Mouse (Mus musculus) MEL (cell line): ENCODE measurements at regions not wholly inside any gene's neighbourhood (a gene's known extent, or its start where the extent isn't known, plus 50 kb on each side); places are given as distances from the start of the nearest gene placed in this dataset.

Experiments used
- DNase-seq: peaks from one replicate; pipeline ENCODE4 v3.0.0; 2011; ENCODE audit warnings: low read depth, low spot score
- H3K27ac ChIP-seq: 2 replicates; pipeline ENCODE4 v1.5.1; 2012; ENCODE audit warnings: low read depth, mild to moderate bottlenecking, control low read depth, low read length, moderate library complexity; ENCODE audit not compliant: control insufficient read depth
- H3K27me3 ChIP-seq, 2 experiments: fragments of 150-350 bp in 1 of 2; sonication (generic) in 1 of 2; 2 replicates each; pipeline ENCODE4 v1.6.1; 2012; ENCODE audit warnings: low read length in 2 of 2, mild to moderate bottlenecking in 2 of 2, improper control_type of control experiment in 1 of 2, moderate library complexity in 1 of 2; ENCODE audit not compliant: insufficient read depth in 2 of 2, control insufficient read depth in 1 of 2
- H3K36me3 ChIP-seq, 2 experiments: 2 replicates each; pipeline ENCODE4 v1.6.1; 2012 to 2014; ENCODE audit warnings: low read length in 2 of 2, improper control_type of control experiment in 1 of 2, inconsistent platforms in 1 of 2, mild to moderate bottlenecking in 1 of 2; ENCODE audit not compliant: insufficient read depth in 2 of 2, control insufficient read depth in 1 of 2
- H3K4me1 ChIP-seq, 2 experiments: fragments of 150-350 bp in 1 of 2; sonication (generic) in 1 of 2; 2 replicates each; pipeline ENCODE4 v1.6.1; 2012; ENCODE audit warnings: low read length in 2 of 2, improper control_type of control experiment in 1 of 2, mild to moderate bottlenecking in 1 of 2; ENCODE audit not compliant: insufficient read depth in 2 of 2, control insufficient read depth in 1 of 2
- H3K4me3 ChIP-seq, 2 experiments: fragments of 150-350 bp in 1 of 2; sonication (generic) in 1 of 2; 2 replicates each; pipeline ENCODE4 v1.5.1; 2012; ENCODE audit warnings: low read depth in 2 of 2, low read length in 2 of 2, mild to moderate bottlenecking in 2 of 2, moderate library complexity in 2 of 2, control low read depth in 1 of 2, improper control_type of control experiment in 1 of 2; ENCODE audit not compliant: control insufficient read depth in 1 of 2, insufficient read depth in 1 of 2
- H3K79me2 ChIP-seq: 2 replicates; pipeline ENCODE4 v1.6.1; 2012; ENCODE audit warnings: mild to moderate bottlenecking, low read length, moderate library complexity; ENCODE audit not compliant: control insufficient read depth, poor library complexity, insufficient read depth
- H3K9ac ChIP-seq: 2 replicates; pipeline ENCODE4 v1.6.1; 2012; ENCODE audit warnings: low read depth, mild to moderate bottlenecking, control low read depth, low read length, moderate library complexity; ENCODE audit not compliant: control insufficient read depth, poor library complexity, severe bottlenecking
- H3K9me3 ChIP-seq: fragments of 150-350 bp; sonication (generic); replicated peaks from 2 replicates; pipeline ENCODE4 v1.6.1; 2012; ENCODE audit warnings: mild to moderate bottlenecking, low read length, improper control_type of control experiment, moderate library complexity; ENCODE audit not compliant: insufficient read depth
- CHD1 ChIP-seq: IDR thresholded peaks from 2 replicates; pipeline ENCODE4 v1.6.1; 2012; ENCODE audit warnings: low read depth, mild to moderate bottlenecking, inconsistent platforms, low read length, improper control_type of control experiment
- ELF1 ChIP-seq: IDR thresholded peaks from 2 replicates; pipeline ENCODE4 v1.6.1; 2014; ENCODE audit warnings: low read depth, mild to moderate bottlenecking, inconsistent platforms, low read length, improper control_type of control experiment, moderate library complexity
- EP300 ChIP-seq, 2 experiments: IDR thresholded peaks; 2 replicates each; pipeline ENCODE4 v1.6.1; 2011; ENCODE audit warnings: improper control_type of control experiment in 2 of 2, low read length in 2 of 2, low read depth in 1 of 2, mild to moderate bottlenecking in 1 of 2
- GATA1 ChIP-seq: IDR thresholded peaks from 2 replicates; pipeline ENCODE4 v1.6.1; 2011; ENCODE audit warnings: low read depth, low read length, improper control_type of control experiment
- MAFK ChIP-seq: IDR thresholded peaks from 2 replicates; pipeline ENCODE4 v1.6.1; 2011; ENCODE audit warnings: low read depth, mild to moderate bottlenecking, low read length, improper control_type of control experiment, borderline replicate concordance
- MEF2A ChIP-seq: IDR thresholded peaks from 2 replicates; pipeline ENCODE4 v1.6.1; 2014; ENCODE audit warnings: low read depth, mild to moderate bottlenecking, inconsistent platforms, low read length, improper control_type of control experiment; ENCODE audit not compliant: poor library complexity, insufficient replicate concordance, severe bottlenecking; ENCODE audit errors: extremely low read depth
- MYC ChIP-seq: IDR thresholded peaks from 2 replicates; pipeline ENCODE4 v1.6.1; 2011; ENCODE audit warnings: low read depth, mild to moderate bottlenecking, low read length, improper control_type of control experiment, moderate library complexity
- POLR2AphosphoS2 ChIP-seq: IDR thresholded peaks from 2 replicates; pipeline ENCODE4 v1.6.1; 2011; ENCODE audit warnings: low read length, improper control_type of control experiment
- RCOR1 ChIP-seq: IDR thresholded peaks from 2 replicates; pipeline ENCODE4 v1.6.1; 2012; ENCODE audit warnings: low read depth, mild to moderate bottlenecking, inconsistent platforms, low read length, improper control_type of control experiment
- SMC3 ChIP-seq: IDR thresholded peaks from 2 replicates; pipeline ENCODE4 v1.6.1; 2011; ENCODE audit warnings: low read depth, low read length, improper control_type of control experiment
- TAL1 ChIP-seq: IDR thresholded peaks from 2 replicates; pipeline ENCODE4 v1.6.1; 2012; ENCODE audit warnings: mild to moderate bottlenecking, inconsistent platforms, low read length, moderate library complexity, mixed read lengths
- TBP ChIP-seq: IDR thresholded peaks from 2 replicates; pipeline ENCODE4 v1.8.0; 2011; ENCODE audit warnings: low read depth, low read length, improper control_type of control experiment
- USF1 ChIP-seq: IDR thresholded peaks from 2 replicates; pipeline ENCODE4 v1.6.1; 2014; ENCODE audit warnings: low read depth, mild to moderate bottlenecking, inconsistent platforms, low read length, improper control_type of control experiment, moderate library complexity
- USF2 ChIP-seq, 2 experiments: IDR thresholded peaks; 2 replicates each; pipeline ENCODE4 v1.6.1; 2011 to 2012; ENCODE audit warnings: improper control_type of control experiment in 2 of 2, low read length in 2 of 2, borderline replicate concordance in 1 of 2, inconsistent platforms in 1 of 2, low read depth in 1 of 2, mild to moderate bottlenecking in 1 of 2; ENCODE audit not compliant: insufficient read depth in 1 of 2
- ZMIZ1 ChIP-seq: IDR thresholded peaks from 2 replicates; pipeline ENCODE4 v1.6.1; 2012; ENCODE audit warnings: low read depth, mild to moderate bottlenecking, inconsistent platforms, low read length, improper control_type of control experiment, moderate library complexity
- ZNF384 ChIP-seq: IDR thresholded peaks from 2 replicates; pipeline ENCODE4 v1.6.1; 2012; ENCODE audit warnings: low read depth, mild to moderate bottlenecking, inconsistent platforms, low read length, improper control_type of control experiment

- Histone ChIP-seq H3K27ac (no peak overlapping the region), H3K27me3 (no peaks in the 10 kb centered on the region), H3K9ac (no peak overlapping the region), H3K9me3 (no peaks in the 10 kb centered on the region), H3K36me3 (no peaks in the 10 kb centered on the region), H3K4me3 (no peak overlapping the region), H3K79me2 (no peaks in the 10 kb centered on the region), H3K4me1 (no peaks in the 10 kb centered on the region)
- TF ChIP-seq TAL1 (no peak), MEF2A (no peak), GATA1 (no peak), SMC3 (no peak), USF2 (IDR thresholded peaks at IDR 0.05; ENCODE audit: borderline replicate concordance in 1 of 2, insufficient read depth in 1 of 2, low read depth in 1 of 2, low read length in 2 of 2) (no peak), POLR2AphosphoS2 (no peak), MYC (no peak), TBP (no peak), RCOR1 (no peak), ZMIZ1 (no peak), EP300 (IDR thresholded peaks at IDR 0.05; ENCODE audit: low read depth in 1 of 2, low read length in 2 of 2) (no peak)
- DNase-seq = no peak
These were observed 1540.3 kb upstream of the Slc10a2 start for GRCm38 (mm10) chr8:6645287-6645957.

GRCm38 (mm10) chr8:6644396-6644795 is 1539.2 kb upstream of the Slc10a2 start:
- no peak overlapping the region for H3K4me3 ChIP-seq
- no peaks in the 10 kb centered on the region for H3K27me3 ChIP-seq
- DNase-seq = no peak
- H3K9ac ChIP-seq = no peak overlapping the region
- no peak overlapping the region for H3K27ac ChIP-seq
- no peaks in the 10 kb centered on the region for H3K79me2 ChIP-seq
- no peaks in the 10 kb centered on the region for H3K4me1 ChIP-seq
- no peaks in the 10 kb centered on the region for H3K36me3 ChIP-seq
- no peaks in the 10 kb centered on the region for H3K9me3 ChIP-seq
- TF ChIP-seq ZNF384 = no peak
- no peak for TF ChIP-seq MAFK
- TF ChIP-seq CHD1 = no peak
- TF ChIP-seq TBP = no peak
- no peak for TF ChIP-seq ELF1
- no peak for TF ChIP-seq USF1
- TF ChIP-seq, all 39 proteins: peak for 0
